Mouse (Mus musculus) forebrain, embryonic 16.5 days (tissue): ENCODE results near the gene Slc43a3. TPM values are rescaled to one million over a fixed set of nuclear protein-coding genes. Genes with fewer than 3 reads are reported as not detected.

ENCODE experiments used
- ATAC-seq: fragments of 200-750 bp; cut with Nextera tagmentation; 2 replicates; pipeline ENCODE4 v1.8.0; 2017; ENCODE audit warnings: mild to moderate bottlenecking, moderate library complexity
- H3K27ac ChIP-seq: fragments of 300-500 bp; sonication (generic); 2 replicates; pipeline ENCODE4 v1.5.1; 2014; ENCODE audit warnings: low read length, control low read depth
- H3K27me3 ChIP-seq: fragments of 300-500 bp; sonication (generic); replicated peaks from 2 replicates; pipeline ENCODE4 v1.6.1; 2014; ENCODE audit warnings: low read length; ENCODE audit not compliant: control insufficient read depth, insufficient read depth
- H3K36me3 ChIP-seq: fragments of 300-500 bp; sonication (generic); 2 replicates; pipeline ENCODE4 v1.6.1; 2014; ENCODE audit not compliant: control insufficient read depth, insufficient read depth
- H3K4me1 ChIP-seq: fragments of 300-500 bp; sonication (generic); replicated peaks from 2 replicates; pipeline ENCODE4 v1.6.1; 2014; ENCODE audit warnings: low read length; ENCODE audit not compliant: control insufficient read depth, insufficient read depth
- H3K4me2 ChIP-seq: fragments of 300-500 bp; sonication (generic); 2 replicates; pipeline ENCODE4 v1.6.1; 2014; ENCODE audit warnings: mild to moderate bottlenecking, low read length, control low read depth
- H3K4me3 ChIP-seq: fragments of 300-500 bp; sonication (generic); replicated peaks from 2 replicates; pipeline ENCODE4 v1.5.1; 2014; ENCODE audit warnings: mild to moderate bottlenecking, low read length, control low read depth
- H3K9ac ChIP-seq: fragments of 300-500 bp; sonication (generic); replicated peaks from 2 replicates; pipeline ENCODE4 v1.6.1; 2014; ENCODE audit warnings: low read depth, low read length, control low read depth
- H3K9me3 ChIP-seq: fragments of 300-500 bp; sonication (generic); 2 replicates; pipeline ENCODE4 v1.6.1; 2016; ENCODE audit warnings: low read length; ENCODE audit not compliant: control insufficient read depth
- WGBS: fragments of 180-500 bp; shearing (Covaris S2); extraction: QIAGEN DNeasy Blood & Tissue Kit; methylation state at CpG from one replicate; pipeline ENCODE4 v1.1.7; 2014; 5-methylcytosine and 5-hydroxymethylcytosine counted together
- polyA plus RNA-seq: library from polyadenylated mRNA; unstranded; fragments of >200 nt; fragmentation: Nextera tagmentation; extraction: Ambion mirVana; gene quantifications from 2 replicates; pipeline ENCODE4 v1.2.1, GENCODE M21; 2015

Slc43a3 gene
- 6.6 and 7.2 TPM in 2 replicates for polyA plus RNA-seq

DNA sequence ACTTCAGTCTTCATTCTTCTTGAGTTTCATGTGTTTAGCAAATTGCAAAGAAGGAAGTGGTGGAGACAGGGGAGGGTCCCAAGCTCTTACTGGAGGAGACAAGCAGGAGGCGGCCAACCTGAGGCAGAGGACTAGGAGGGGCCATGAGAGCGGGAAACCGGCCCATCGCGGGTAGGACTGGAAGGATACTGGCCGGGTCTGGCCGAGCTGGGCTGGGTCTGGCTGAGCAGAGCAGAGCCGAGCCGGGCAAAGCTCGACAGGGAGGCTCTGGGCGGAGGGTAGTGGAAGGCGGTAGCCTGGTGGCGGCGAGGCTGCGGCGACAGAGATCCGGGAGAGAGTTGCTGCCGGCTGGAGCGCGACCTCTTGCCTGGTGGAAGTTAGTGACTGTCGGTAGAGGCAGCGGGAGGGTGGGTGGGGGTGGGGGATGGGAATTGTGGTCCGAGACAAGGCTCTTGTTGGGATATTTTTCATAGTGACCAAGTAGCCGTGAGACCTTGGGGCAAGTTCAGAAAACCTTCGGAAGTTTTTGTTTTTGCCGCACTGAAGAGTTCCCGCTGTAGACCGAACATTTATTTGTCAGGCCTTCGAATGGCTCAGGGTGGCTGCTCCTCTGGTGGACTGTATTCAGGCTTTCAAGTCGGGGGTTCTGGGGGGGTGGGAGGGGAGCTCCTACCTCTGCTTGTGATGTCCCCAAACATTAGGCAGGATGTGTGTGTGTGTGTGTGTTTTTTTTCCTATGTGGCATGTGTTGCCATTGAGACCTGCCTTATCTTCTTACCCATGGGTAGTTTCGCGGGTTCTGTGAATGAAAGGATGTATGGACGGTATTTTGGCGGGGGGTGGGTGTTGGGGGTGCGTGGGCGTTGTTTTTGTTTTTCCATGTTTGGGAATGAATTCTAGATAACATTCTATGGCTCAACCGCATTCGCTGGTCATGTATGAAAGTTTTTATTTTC, at the start of gene Slc43a3:
Gene Slc43a3, plus strand, starts transcription at position 106 of the 956 bp plus-strand sequence.
- no peaks in the 10 kb centered on the region for H3K36me3 ChIP-seq
- H3K4me3 ChIP-seq, result peak within 1 kb of the TSS; percentile 29
- peak within 1 kb of the TSS; percentile 47 for H3K4me2 ChIP-seq
- WGBS, result 25% methylated on average over 38 of the region's 38 CpGs
- H3K9ac ChIP-seq, result peak within 1 kb of the TSS; percentile 46; the same call in 1 of the 2 replicates
- H3K9me3 ChIP-seq, result no peaks in the 10 kb centered on the region
- H3K27ac ChIP-seq, result no peak within 1 kb of the TSS
- H3K27me3 ChIP-seq, result no peaks in the 10 kb centered on the region
- peak; percentile 72 for ATAC-seq
- H3K4me1 ChIP-seq, result peaks cover 3% of the 10 kb centered on the region; the same call in 1 of the 2 replicates

DNA sequence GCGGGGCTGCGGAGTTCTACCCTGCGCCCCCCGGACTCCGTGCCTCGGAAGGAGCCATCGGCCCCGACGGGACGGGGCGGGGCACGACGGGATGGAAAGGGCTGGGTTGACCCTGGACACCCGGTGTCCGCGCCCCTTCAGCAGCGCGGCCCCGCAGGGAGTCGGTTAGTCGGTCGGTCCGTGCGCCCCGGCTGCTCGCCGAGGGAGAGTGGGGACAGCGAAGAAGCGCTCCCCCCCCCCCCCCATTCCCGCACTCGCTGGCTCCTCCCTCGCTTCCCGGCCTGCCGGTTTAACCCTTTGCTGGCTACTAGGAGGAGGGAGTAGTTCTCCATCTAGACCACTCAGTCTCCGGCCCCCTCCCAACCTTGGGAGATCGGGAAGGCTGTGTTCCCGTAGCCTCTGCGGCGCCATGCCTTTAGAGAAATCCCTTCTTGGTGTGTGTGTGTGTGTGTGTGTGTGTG, 49.5 kb upstream of the Slc43a3 start:
- peak overlapping the region; percentile 71 for H3K4me3 ChIP-seq
- WGBS, result 1% methylated on average over 24 of the region's 39 CpGs
- peak overlapping the region; percentile 70 for H3K9ac ChIP-seq
- no peaks in the 10 kb centered on the region for H3K9me3 ChIP-seq
- H3K4me1 ChIP-seq, result peaks cover 42% of the 10 kb centered on the region
- H3K27me3 ChIP-seq, result peaks cover 19% of the 10 kb centered on the region
- H3K27ac ChIP-seq, result peak overlapping the region; percentile 73
- H3K4me2 ChIP-seq, result peak overlapping the region; percentile 86
- peak; percentile 49 for ATAC-seq
- no peaks in the 10 kb centered on the region for H3K36me3 ChIP-seq

GRCm38 (mm10) chr2:84887411-84888271, 48.7 kb upstream of the Slc43a3 start:
- ATAC-seq, result peak; percentile 16
- under 1% methylated on average over 58 of the region's 58 CpGs for WGBS

GRCm38 (mm10) chr2:84888657-84889315, 47.6 kb upstream of the Slc43a3 start:
- Histone ChIP-seq H3K9ac (peak overlapping the region; percentile 30), H3K27ac (peak overlapping the region; percentile 91), H3K36me3 (no peaks in the 10 kb centered on the region), H3K4me2 (peak overlapping the region; percentile 86), H3K4me1 (peaks cover 29% of the 10 kb centered on the region), H3K9me3 (no peaks in the 10 kb centered on the region), H3K4me3 (peak overlapping the region; percentile 36), H3K27me3 (peaks cover 14% of the 10 kb centered on the region)
- peak; percentile 62 for ATAC-seq
- 0% methylated on average over 27 of the region's 28 CpGs for WGBS

More at GRCm38 (mm10) chr2:84887411-84888271, 48.7 kb upstream of the Slc43a3 start:
- Histone ChIP-seq H3K27me3 (peaks cover 19% of the 10 kb centered on the region), H3K4me1 (peaks cover 39% of the 10 kb centered on the region), H3K9me3 (no peaks in the 10 kb centered on the region), H3K36me3 (no peaks in the 10 kb centered on the region), H3K9ac (peak overlapping the region; percentile 50), H3K27ac (peak overlapping the region; percentile 91), H3K4me2 (peak overlapping the region; percentile 86), H3K4me3 (peak overlapping the region; percentile 71)

DNA sequence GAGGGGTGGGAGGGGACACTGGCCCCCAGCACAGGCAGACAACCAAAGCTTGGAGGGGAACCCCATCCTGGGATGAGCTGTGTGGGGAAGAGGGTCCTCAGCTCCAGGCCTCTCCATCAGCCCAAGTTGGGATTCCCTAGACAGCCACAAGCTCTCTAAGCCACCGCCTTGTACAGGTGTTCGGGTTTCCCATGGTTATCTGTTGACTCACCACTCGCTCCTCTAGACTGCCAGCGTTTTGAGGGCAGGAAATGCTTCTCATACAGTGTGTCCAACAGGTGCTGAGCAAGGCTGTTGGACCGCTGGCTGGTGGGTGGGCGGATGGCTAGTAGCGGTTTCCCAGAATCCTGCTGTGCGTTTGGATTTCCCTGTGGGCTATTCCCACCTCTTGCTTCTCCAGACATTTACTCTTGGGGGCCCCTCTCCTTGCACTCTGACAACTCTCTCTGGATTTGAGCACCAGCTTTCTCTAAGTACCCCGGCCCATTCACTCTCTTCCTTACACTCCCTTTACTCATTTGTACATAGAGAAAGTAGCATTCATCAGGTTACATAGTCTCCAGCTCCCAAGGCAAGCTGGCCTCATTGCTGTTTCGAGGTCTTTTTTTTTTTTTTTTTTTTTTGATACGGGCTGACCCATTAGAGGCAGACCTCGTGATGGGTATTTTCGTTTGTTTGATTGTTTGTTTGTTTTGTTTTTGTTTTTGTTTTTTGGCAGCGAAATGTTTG, 46.9 kb upstream of the Slc43a3 start:
- H3K36me3 ChIP-seq, result no peaks in the 10 kb centered on the region
- WGBS, result 11% methylated on average over 14 of the region's 14 CpGs
- peak overlapping the region; percentile 51 for H3K4me2 ChIP-seq
- H3K4me1 ChIP-seq, result peaks cover 22% of the 10 kb centered on the region
- peaks cover 8% of the 10 kb centered on the region for H3K27me3 ChIP-seq
- H3K9ac ChIP-seq, result peak overlapping the region; percentile 30
- no peaks in the 10 kb centered on the region for H3K9me3 ChIP-seq
- peak overlapping the region; percentile 36 for H3K4me3 ChIP-seq
- ATAC-seq, result no peak; the same call in 1 of the 2 replicates
- peak overlapping the region; percentile 91 for H3K27ac ChIP-seq

GRCm38 (mm10) chr2:84890045-84890340, 46.4 kb upstream of the Slc43a3 start:
- WGBS, result 0% methylated on average over 5 of the region's 5 CpGs
- Histone ChIP-seq H3K9me3 (no peaks in the 10 kb centered on the region), H3K4me3 (no peak overlapping the region), H3K4me1 (peaks cover 17% of the 10 kb centered on the region), H3K27me3 (peaks cover 6% of the 10 kb centered on the region; the same call in 1 of the 2 replicates), H3K9ac (no peak overlapping the region), H3K27ac (no peak overlapping the region), H3K36me3 (no peaks in the 10 kb centered on the region), H3K4me2 (no peak overlapping the region; the same call in 1 of the 2 replicates)
- no peak for ATAC-seq

GRCm38 (mm10) chr2:84893359-84893758, 43.0 kb upstream of the Slc43a3 start:
- Histone ChIP-seq H3K27me3 (peaks cover 4% of the 10 kb centered on the region; the same call in 1 of the 2 replicates), H3K4me1 (peaks cover 7% of the 10 kb centered on the region), H3K4me2 (peak overlapping the region; percentile 18; the same call in 1 of the 2 replicates), H3K36me3 (no peaks in the 10 kb centered on the region), H3K9ac (no peak overlapping the region), H3K9me3 (no peaks in the 10 kb centered on the region), H3K27ac (peak overlapping the region; percentile 25; the same call in 1 of the 2 replicates), H3K4me3 (no peak overlapping the region)
- 39% methylated on average over 6 of the region's 6 CpGs for WGBS
- no peak for ATAC-seq

DNA sequence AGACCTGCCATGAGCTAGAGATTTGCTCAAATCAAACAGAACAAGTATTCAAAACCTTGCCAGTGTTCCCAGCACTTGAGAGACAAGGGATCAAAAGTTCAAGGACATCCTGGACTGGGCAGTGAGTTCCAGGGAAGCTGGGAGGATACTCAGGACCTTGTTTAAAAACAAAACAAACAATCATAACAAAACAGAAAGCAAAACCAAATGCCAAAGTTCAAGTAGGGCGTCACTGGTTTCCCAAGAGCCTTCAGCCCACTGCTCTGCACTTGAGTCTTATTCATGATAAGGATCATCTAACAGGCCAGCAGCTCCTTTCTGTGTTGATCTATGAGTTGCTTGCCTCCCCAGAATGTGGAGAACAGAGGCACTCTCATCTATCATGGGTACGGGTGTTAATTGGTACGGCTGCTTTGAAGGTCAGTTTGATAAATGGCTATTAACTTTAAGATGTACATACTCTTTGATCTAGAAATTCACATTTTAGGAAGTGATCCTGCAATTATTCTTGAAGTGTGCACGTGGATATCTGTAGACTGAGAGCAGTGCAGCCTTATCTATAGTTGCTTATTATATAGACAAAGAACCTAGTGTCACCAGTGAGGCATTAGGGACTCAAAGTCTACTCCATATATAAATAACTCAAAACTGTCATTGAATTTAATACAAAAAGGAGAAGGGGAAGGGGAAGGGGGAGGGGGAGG, 40.7 kb upstream of the Slc43a3 start:
- no peaks in the 10 kb centered on the region for H3K27me3 ChIP-seq
- WGBS, result 74% methylated on average over 4 of the region's 4 CpGs
- no peaks in the 10 kb centered on the region for H3K36me3 ChIP-seq
- no peak overlapping the region for H3K4me3 ChIP-seq
- no peak overlapping the region for H3K4me2 ChIP-seq
- H3K9ac ChIP-seq, result no peak overlapping the region
- no peaks in the 10 kb centered on the region; the same call in 1 of the 2 replicates for H3K4me1 ChIP-seq
- no peak overlapping the region for H3K27ac ChIP-seq
- no peaks in the 10 kb centered on the region for H3K9me3 ChIP-seq
- ATAC-seq, result no peak
